Mouse (Mus musculus): Measurements from ENCODE around the gene Cntln. TPM values are rescaled to one million over a fixed set of nuclear protein-coding genes. Genes with fewer than 3 reads are reported as not detected.

The Cntln gene
- total RNA-seq, 2 experiments from 2014 or later, result 1.1 to 1.3 TPM

Other genes starting within 250 kb of the Cntln start
- 1 to 10 TPM; 3.6 to 4.4 TPM for gene Bnc2, start 209.0 kb upstream of the Cntln start, total RNA-seq (2021)